Mouse (Mus musculus): ENCODE measurements around the gene Gadl1.

The Gadl1 gene

DNA sequence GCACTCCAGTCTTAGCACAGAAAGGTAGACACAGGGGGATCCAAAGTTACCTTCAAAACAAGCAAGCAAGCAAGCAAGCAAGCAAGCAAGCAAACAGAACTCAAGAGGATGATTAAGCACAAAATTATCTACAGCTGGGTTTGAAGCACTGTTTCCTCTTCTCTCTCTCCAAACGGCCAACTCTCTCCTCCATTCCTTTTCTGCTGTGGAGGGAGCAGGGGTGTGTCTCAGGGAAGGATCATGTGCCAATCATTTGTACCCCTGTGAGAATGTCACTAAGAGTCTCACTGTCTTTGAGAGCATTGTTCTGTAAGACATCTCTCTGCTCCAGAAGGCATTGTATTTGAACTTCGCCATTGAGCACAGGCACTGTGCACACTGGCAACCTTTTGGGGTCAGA lies 27.1 kb downstream of the Gadl1 start:
- no peak for DNase-seq (ENCODE audit: low spot score in 2 of 2)

- no peak for DNase-seq (ENCODE audit: low spot score in 2 of 2)
Measured at GRCm38 (mm10) chr9:115937915-115938314, 28.7 kb downstream of the Gadl1 start.

DNA sequence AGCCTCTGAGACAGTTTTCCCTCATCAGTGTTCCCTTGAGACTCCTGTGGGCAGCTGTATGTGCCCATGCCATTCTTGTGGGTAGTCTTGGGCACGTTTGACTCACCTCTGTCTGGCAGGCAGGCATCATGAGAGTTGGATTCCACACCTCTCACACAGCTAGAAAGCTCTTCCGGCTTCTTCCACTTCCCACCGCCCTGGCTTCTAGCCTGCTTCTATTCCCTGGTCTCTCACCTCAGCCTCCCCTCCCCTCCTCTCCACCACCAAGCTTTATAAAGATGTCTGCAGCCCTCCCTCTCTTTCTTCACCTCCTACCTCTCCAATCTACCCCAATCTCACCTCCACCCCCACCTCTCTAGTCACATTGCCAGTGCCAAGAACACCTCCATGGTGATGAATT lies 30.2 kb downstream of the Gadl1 start:
- peak; percentile 70 to 72 for DNase-seq (ENCODE audit: low spot score in 2 of 2)

GRCm38 (mm10) chr9:115941171-115941570 lies 31.9 kb downstream of the Gadl1 start:
- no peak for DNase-seq (ENCODE audit: low spot score in 2 of 2)

- DNase-seq (ENCODE audit: low spot score in 2 of 2), result no peak
Measured at GRCm38 (mm10) chr9:115942486-115942885, 33.2 kb downstream of the Gadl1 start.

GRCm38 (mm10) chr9:115942989-115943388 lies 33.7 kb downstream of the Gadl1 start:
- peak; percentile 60 to 61 for DNase-seq (ENCODE audit: low spot score in 2 of 2)

DNA sequence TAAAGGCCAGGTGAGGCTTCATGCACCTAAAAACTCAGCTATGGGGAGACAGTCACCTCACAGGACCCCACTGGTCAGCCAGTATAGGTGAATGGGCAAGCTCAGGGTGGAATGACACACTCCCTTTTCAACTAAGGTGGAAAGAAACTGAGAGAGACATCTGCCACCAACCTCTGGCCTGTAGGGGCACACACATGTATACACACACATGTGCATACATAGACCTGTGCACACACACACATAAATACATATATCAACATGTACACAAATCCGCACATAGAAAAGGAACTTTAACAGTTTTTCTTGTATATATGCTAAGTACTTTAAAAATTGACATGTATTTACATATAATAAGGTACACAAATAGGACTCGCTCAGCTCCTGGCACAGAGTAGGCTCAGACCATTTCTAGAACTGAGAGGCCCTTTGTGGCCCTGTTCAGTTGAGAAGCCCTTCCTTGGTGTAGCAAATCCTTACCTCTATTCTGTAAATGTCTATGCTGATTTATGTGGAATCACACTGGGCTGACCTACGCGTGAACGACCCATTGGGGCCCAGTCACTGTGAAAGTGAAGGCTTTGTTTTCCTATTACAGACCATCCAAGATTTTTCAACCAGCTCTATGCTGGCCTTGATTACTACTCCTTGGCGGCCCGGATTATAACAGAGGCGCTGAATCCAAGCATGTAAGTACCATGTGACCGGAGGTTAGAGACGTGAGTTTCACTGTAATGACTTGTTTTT lies 34.5 kb downstream of the Gadl1 start:
- no peak for DNase-seq (ENCODE audit: low spot score in 2 of 2)

DNA sequence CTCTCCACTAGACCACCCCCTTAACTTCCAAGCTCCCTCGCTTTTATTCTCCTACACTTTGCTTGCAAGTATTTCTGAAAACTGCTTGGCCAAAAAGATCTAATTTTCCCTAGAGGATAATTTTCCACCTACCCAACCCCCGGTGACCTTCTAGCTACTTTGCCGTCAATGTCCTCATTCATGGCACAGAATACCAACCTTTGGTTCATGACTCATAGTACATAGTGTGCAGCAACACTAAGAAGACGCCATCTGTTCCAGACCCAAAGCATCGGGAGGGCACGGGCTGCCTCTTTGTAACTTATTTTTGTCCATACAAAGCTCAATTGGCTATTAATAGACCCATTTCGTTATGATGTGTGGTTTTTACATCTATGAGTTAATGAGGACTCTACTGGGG lies 55.8 kb downstream of the Gadl1 start:
- no peak for DNase-seq (ENCODE audit: low spot score in 2 of 2)

DNA sequence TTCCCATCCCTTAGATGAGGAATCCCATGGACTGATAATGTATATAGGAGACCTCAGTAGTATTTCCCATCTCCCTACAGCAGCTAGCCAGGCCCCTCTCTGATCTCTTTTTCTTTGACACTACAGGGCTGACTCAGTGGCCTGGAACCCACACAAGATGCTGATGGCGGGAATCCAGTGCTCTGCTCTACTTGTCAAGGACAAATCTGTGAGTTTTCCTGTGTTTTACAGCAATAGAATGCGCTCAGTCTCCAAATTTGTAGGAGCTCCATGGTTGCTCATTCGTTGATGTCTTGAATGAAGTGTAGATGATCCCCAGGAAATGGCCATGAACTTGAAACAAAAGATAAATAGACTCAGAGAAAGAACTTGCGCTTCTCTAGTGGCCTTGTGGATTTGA lies 56.9 kb downstream of the Gadl1 start:
- no peak for DNase-seq (ENCODE audit: low spot score in 2 of 2)

DNA sequence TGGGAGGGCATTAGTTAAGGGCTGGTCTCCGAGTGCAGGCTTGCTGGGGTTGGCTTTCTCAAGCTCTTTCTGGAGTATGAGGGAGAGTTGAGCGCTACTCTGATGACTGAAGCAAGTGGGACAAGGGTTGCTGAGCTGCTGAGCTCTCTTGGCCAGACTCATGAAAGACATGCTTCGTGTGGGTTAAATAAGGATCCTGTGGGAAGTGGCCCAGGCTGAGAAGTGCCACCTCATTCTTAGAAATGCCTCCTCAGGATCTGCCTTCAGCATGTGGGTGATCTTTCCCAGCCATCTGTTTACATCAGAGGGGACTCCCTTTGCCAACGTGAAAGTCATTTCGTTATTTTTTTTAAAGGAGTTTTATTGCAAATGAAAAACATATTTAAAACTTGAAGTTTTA lies 57.5 kb downstream of the Gadl1 start:
- peak; percentile 64 to 75 for DNase-seq (ENCODE audit: low spot score in 2 of 2)

DNA sequence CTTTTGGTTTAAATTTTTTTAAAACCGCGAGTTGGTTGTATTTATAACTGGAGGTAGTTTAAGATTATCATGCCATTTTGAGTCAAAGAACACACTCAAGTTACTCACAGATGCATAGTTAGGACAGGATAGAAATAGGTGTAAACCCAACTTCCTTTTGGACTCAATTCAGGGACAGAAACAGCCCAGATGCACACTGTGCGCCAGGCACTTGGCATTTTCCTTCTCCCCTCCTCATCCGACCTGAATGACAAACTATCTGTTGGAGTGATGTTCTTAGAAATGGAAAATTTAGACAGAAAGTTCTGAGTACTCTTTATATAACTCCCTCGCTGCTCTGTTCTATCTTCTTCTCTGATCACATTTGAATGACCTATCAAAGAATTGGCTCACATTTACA lies 58.4 kb downstream of the Gadl1 start:
- DNase-seq (ENCODE audit: low spot score in 2 of 2), result no peak

DNA sequence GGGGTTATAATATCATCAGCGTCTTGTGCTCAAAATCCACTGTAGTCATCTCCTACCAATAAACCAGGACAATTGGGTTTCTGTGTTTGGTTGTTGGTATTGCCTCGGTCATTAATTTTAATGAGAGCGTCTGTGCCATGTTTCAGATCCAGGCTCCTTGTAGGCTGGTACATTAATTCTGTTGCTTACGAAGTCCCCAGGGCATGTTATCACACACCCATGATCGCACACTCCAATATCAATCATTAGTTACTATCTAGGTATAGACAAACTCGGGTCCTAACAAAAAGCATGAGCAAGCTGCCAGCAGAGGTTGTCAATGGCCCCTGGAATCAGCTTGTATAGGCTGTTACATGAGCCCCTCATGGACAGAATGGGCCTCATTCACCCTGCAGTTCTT lies 67.6 kb downstream of the Gadl1 start:
- no peak for DNase-seq (ENCODE audit: low spot score in 2 of 2)

- peak; percentile 59 to 66 for DNase-seq (ENCODE audit: low spot score in 2 of 2)
Measured at GRCm38 (mm10) chr9:115977598-115978240, 68.5 kb downstream of the Gadl1 start.

DNA sequence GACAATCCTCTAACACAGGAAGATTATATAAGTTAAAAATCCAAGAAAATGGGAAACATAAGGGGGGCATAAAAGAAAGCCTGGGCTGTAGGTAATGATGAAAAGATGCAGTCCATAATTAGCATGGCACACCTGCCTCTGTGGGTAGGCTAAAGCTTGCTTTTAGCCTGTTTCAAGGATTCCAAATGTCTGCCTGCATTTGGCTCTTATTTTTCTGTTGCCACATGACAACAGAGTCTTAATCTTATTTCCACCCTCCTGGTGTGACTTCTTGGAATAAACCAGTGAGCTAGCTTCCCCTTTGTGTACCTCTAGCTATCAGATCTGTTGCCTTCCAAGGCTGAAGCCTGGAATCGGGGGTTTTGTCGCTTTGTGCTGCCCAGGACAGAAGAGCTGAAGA lies 69.2 kb downstream of the Gadl1 start:
- DNase-seq (ENCODE audit: low spot score in 2 of 2), result no peak

- DNase-seq (ENCODE audit: low spot score in 2 of 2), result no peak
Measured at GRCm38 (mm10) chr9:115990661-115991060, 81.4 kb downstream of the Gadl1 start.

DNA sequence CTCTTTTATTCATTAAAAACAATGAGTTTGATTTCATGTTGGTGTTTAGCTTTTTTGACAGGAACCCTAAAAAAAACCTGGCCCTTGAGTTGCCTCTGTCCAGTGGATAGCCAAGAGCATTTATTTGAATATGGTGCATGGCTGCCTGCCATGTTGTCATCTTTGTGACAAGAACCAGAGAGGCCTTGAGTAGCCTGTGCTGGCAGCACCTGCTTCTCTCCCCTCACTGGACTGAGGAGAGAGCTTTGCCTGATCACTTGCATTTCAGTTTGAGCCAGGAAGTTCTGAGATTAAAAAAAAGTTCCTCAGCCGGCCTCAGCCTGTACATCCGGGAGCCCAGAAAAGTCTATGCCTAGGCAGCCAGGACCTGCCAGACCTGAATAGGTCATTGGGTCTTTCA lies 85.5 kb downstream of the Gadl1 start:
- DNase-seq (ENCODE audit: low spot score in 2 of 2), result no peak

GRCm38 (mm10) chr9:115995856-115996560 lies 86.8 kb downstream of the Gadl1 start:
- no peak for DNase-seq (ENCODE audit: low spot score in 2 of 2)

DNA sequence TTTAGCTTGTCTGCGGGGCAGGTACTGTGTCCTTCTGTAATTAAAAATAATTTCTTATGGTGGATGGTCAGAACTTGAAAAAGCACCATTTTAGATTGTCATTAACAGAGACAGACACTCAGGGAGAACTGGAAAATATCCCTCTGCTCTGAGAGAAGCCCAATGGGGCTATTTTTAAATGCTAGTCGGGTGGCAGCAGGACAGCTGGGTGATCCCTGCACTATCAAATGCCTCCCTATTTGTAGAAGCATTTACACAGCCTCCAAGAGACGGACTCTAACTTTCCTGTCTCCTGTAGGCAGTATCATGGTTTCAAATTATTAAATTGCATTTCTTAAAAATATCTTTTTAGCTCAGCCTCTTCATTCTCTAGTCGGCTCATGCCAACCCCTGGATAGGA lies 89.1 kb downstream of the Gadl1 start:
- DNase-seq (ENCODE audit: low spot score in 2 of 2), result no peak

DNA sequence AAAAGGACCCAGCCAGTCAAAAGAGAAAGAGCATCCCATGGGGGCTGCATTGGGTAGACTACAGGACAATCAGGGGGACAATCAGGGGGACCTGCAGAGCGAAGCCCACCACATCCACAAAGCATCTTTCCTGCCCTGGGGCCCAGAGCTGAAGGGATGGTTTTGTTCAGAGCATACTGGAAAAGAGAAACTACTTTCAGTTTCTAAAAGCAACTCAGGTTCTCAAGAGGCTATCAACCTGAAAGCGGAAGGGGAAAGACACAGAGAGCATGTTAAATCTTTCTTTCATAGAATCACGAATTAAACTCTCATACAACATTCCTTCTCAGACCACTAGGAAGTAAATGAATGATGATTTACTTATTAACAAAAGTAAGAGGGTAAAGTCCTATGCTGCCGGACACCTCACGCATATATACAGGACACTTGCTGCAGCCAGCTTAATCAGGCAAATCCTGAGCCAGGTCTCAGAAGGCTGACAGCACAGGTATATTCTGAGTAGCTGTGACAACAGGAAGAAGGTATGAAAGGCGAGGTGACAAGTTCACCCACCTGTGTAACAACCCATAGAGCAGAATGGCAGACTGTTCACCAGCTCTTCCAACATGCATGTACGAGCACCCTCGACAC lies 90.2 kb downstream of the Gadl1 start:
- DNase-seq (ENCODE audit: low spot score in 2 of 2), result no peak

DNA sequence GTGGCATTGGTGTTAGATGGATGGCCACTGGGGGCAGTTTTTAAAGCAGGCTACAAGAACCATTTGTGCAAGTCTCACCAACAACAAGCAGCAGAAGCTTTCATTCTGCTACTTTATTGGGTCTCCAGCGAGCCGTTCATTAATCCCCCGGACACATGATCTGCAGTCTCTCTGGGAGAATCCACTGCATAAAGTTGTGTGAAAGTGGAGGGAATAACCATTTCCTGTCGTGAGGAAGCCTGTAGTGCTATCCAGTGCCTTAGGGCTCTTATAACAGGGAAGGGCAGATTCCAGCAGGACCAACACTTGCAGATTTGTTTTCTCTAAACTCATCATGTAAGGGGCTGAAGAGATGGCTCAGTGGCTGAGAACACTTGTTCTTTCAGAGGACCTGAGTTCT lies 104.7 kb downstream of the Gadl1 start:
- DNase-seq (ENCODE audit: low spot score in 2 of 2), result no peak

GRCm38 (mm10) chr9:116016221-116016620 lies 107.0 kb downstream of the Gadl1 start:
- no peak for DNase-seq (ENCODE audit: low spot score in 2 of 2)

- no peak for DNase-seq (ENCODE audit: low spot score in 2 of 2)
Measured at GRCm38 (mm10) chr9:116017091-116017490, 107.8 kb downstream of the Gadl1 start.

DNA sequence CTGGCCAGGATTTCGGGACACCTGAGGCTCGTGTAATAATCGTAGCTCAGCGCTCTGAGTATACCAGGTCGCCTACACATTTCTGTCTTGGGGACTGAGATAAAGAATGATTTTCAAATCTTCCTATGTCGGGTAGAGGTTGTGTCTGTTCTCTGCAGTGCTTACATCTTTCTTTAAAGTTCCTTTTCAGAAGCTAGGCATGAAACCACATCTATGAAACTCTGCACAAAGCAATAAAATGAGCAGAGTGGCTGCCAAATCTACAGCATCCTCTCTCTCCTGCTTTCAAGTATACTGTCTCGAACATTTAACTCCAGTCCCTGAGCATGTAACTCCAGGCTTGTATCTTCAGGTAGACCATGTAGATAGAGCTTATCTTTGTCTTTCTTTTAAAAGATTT lies 109.3 kb downstream of the Gadl1 start:
- no peak for DNase-seq (ENCODE audit: low spot score in 2 of 2)

Measured in frontal cortex, postnatal 36 days (tissue).